Mouse (Mus musculus): ENCODE measurements at regions not wholly inside any gene's neighbourhood (a gene's known extent, or its start where the extent isn't known, plus 50 kb on each side); places are given as distances from the start of the nearest gene placed in this dataset.

- TF ChIP-seq CTCF (IDR thresholded peaks at IDR 0.05; ENCODE audit: low read depth) (no peak), EP300 (IDR thresholded peaks at IDR 0.05; ENCODE audit: low read depth) (no peak)
These were observed 164.4 kb upstream of the Mgat4c start for GRCm38 (mm10) chr10:101516930-101517329.
